In genomic region chr17:11931641-11932040, GRCm38 (mm10) we compare ENCODE assay signal across 31 mouse cellular contexts.
"Had no signal": no experiment of that assay in that cellular context is flagged by ENCODE, and none has a peak within 500 bp of the region (broad histone marks: within the 10 kb centered on the region; RNA-seq: fewer than 3 reads in every experiment).

No protein-coding gene starts in this region.

- H3K4me2 ChIP-seq: heart, embryonic 11.5 days; heart, embryonic 13.5 days; heart, embryonic 15.5 days; hindbrain, embryonic 12.5 days; hindbrain, embryonic 13.5 days; hindbrain, embryonic 14.5 days; hindbrain, embryonic 15.5 days; intestine, embryonic 15.5 days; kidney, embryonic 15.5 days had no signal

- H3K4me3 ChIP-seq: heart, embryonic 13.5 days; heart, embryonic 15.5 days; hindbrain, embryonic 10.5 days; hindbrain, embryonic 12.5 days; hindbrain, embryonic 13.5 days; hindbrain, embryonic 15.5 days; intestine, embryonic 15.5 days; kidney, embryonic 15.5 days; layer of hippocampus, adult 2 months; left cerebral cortex, adult 2 months had no signal

- H3K9me3 ChIP-seq: heart, embryonic 13.5 days; heart, embryonic 15.5 days; hindbrain, embryonic 10.5 days; hindbrain, embryonic 12.5 days; hindbrain, embryonic 13.5 days; hindbrain, embryonic 15.5 days; intestine, embryonic 15.5 days; kidney, embryonic 15.5 days had no signal

- H3K36me3 ChIP-seq: heart, embryonic 13.5 days; heart, embryonic 15.5 days; hindbrain, embryonic 10.5 days; hindbrain, embryonic 12.5 days; hindbrain, embryonic 13.5 days; hindbrain, embryonic 15.5 days; intestine, embryonic 15.5 days; kidney, embryonic 15.5 days had no signal

- H3K9ac ChIP-seq: heart, embryonic 13.5 days; heart, embryonic 15.5 days; hindbrain, embryonic 12.5 days; hindbrain, embryonic 13.5 days; hindbrain, embryonic 14.5 days; hindbrain, embryonic 15.5 days; intestine, embryonic 15.5 days; kidney, embryonic 15.5 days had no signal

- ATAC-seq: hindbrain, embryonic 16.5 days; hindbrain, postnatal 0 days; inflammation-experienced regulatory T-cells, adult 6 months; intestine, embryonic 15.5 days; intestine, embryonic 16.5 days; intestine, postnatal 0 days had no signal

- DNase-seq: heart, postnatal 10 days; heart, postnatal 14 days; heart, postnatal 36 days; heart, postnatal 4 days; kidney, adult 18-20 months; kidney, adult 8-10 months; kidney, adult 9 months; kidney, postnatal 10 days; kidney, postnatal 14 days; kidney, postnatal 25 days; kidney, postnatal 4 days; layer of hippocampus, adult 9-11 months; layer of hippocampus, postnatal 36 days had no signal

- H3K4me1 ChIP-seq: heart, embryonic 13.5 days; heart, embryonic 15.5 days; hindbrain, embryonic 10.5 days; hindbrain, embryonic 12.5 days; intestine, embryonic 15.5 days had no signal

- H3K27ac ChIP-seq: heart, embryonic 13.5 days; heart, embryonic 15.5 days; hindbrain, embryonic 10.5 days; hindbrain, embryonic 12.5 days; hindbrain, embryonic 13.5 days; hindbrain, embryonic 14.5 days; hindbrain, embryonic 15.5 days; hindbrain, postnatal 0 days; intestine, embryonic 15.5 days; kidney, embryonic 15.5 days; kidney, postnatal 0 days; layer of hippocampus, adult 2 months; left cerebral cortex, adult 2 months had no signal

- H3K27me3 ChIP-seq: heart, embryonic 13.5 days; heart, embryonic 15.5 days; hindbrain, embryonic 12.5 days; hindbrain, embryonic 15.5 days; intestine, embryonic 15.5 days; kidney, embryonic 15.5 days had no signal
